Mouse (Mus musculus) heart, embryonic 14.5 days (tissue): ENCODE measurements around the gene Reg3d. TPM values are rescaled to one million over a fixed set of nuclear protein-coding genes. Genes with fewer than 3 reads are reported as not detected.
"Not testable (repeated sequence)": the region's sequence is repeated elsewhere in the genome, so short reads cannot be mapped to it uniquely, and the experiment has no call there.

Source experiments
- ATAC-seq: fragments of 200-750 bp; cut with Nextera tagmentation; 2 replicates; pipeline ENCODE4 v1.8.0; 2017; ENCODE audit warnings: low read depth, moderate TSS enrichment; ENCODE audit not compliant: insufficient number of reproducible peaks, insufficient read depth, low FRiP score
- H3K27ac ChIP-seq, 2 experiments: fragments of 200-500 bp in 1 of 2; fragments of 300-500 bp in 1 of 2; sonication (generic) in 1 of 2; replicated peaks in 1 of 2; 2 replicates each; pipeline ENCODE4 v1.5.1; 2012 to 2014; ENCODE audit warnings: low read depth in 2 of 2, low read length in 2 of 2, control low read depth in 1 of 2, mild to moderate bottlenecking in 1 of 2, mixed read lengths in 1 of 2; ENCODE audit not compliant: control insufficient read depth in 1 of 2, insufficient read depth in 1 of 2
- H3K27me3 ChIP-seq: fragments of 300-500 bp; sonication (generic); 2 replicates; pipeline ENCODE4 v1.6.1; 2014; ENCODE audit warnings: mild to moderate bottlenecking, low read length, control low read depth; ENCODE audit not compliant: control insufficient read depth, insufficient read depth
- H3K36me3 ChIP-seq: fragments of 300-500 bp; sonication (generic); 2 replicates; pipeline ENCODE4 v1.6.1; 2014; ENCODE audit warnings: mild to moderate bottlenecking, control low read depth, low read length, mixed read lengths; ENCODE audit not compliant: control insufficient read depth, insufficient read depth
- H3K4me1 ChIP-seq, 2 experiments: fragments of 200-500 bp in 1 of 2; fragments of 300-500 bp in 1 of 2; sonication (generic) in 1 of 2; 2 replicates each; pipeline ENCODE4 v1.6.1; 2012 to 2014; ENCODE audit warnings: low read length in 2 of 2, control low read depth in 1 of 2, mixed read lengths in 1 of 2; ENCODE audit not compliant: control insufficient read depth in 2 of 2, insufficient read depth in 2 of 2
- H3K4me2 ChIP-seq: fragments of 300-500 bp; sonication (generic); 2 replicates; pipeline ENCODE4 v1.6.1; 2014; ENCODE audit warnings: mild to moderate bottlenecking, low read length
- H3K4me3 ChIP-seq, 2 experiments: fragments of 200-500 bp in 1 of 2; fragments of 300-500 bp in 1 of 2; sonication (generic) in 1 of 2; 2 replicates each; pipeline ENCODE4 v1.5.1; 2012 to 2014; ENCODE audit warnings: low read length in 2 of 2, mild to moderate bottlenecking in 2 of 2, control low read depth in 1 of 2, low read depth in 1 of 2, moderate library complexity in 1 of 2; ENCODE audit not compliant: control insufficient read depth in 1 of 2, insufficient read depth in 1 of 2
- H3K9ac ChIP-seq: fragments of 300-500 bp; sonication (generic); 2 replicates; pipeline ENCODE4 v1.6.1; 2014; ENCODE audit warnings: mild to moderate bottlenecking, low read length
- H3K9me3 ChIP-seq: fragments of 300-500 bp; sonication (generic); 2 replicates; pipeline ENCODE4 v1.6.1; 2016; ENCODE audit warnings: low read length, control low read depth; ENCODE audit not compliant: control insufficient read depth
- WGBS: fragments of 180-500 bp; shearing (Covaris S2); extraction: QIAGEN DNeasy Blood & Tissue Kit; methylation state at CpG from one replicate; pipeline ENCODE4 v1.1.7; 2014; 5-methylcytosine and 5-hydroxymethylcytosine counted together
- polyA plus RNA-seq: library from polyadenylated mRNA; unstranded; fragments of >200 nt; fragmentation: Nextera tagmentation; extraction: Ambion mirVana; gene quantifications from 2 replicates; pipeline ENCODE4 v1.2.1, GENCODE M21; 2014

The Reg3d gene
- not detected in 2 replicates for polyA plus RNA-seq

GRCm38 (mm10) chr6:78378765-78379164, at the start of gene Reg3d:
TSS of gene Reg3d (minus strand) at chr6:78378865.
- whole genome bisulfite sequencing: 61% methylated on average over 2 of the region's 2 CpGs

GRCm38 (mm10) chr6:78425497-78425896, 46.8 kb upstream of the Reg3d start:
- H3K9me3 ChIP-seq: no peaks in the 10 kb centered on the region
- H3K4me3 ChIP-seq: no peak overlapping the region
- no peak overlapping the region for H3K4me2 ChIP-seq
- ATAC-seq: no peak
- no peaks in the 10 kb centered on the region for H3K36me3 ChIP-seq
- H3K4me1 ChIP-seq: no peaks in the 10 kb centered on the region
- H3K9ac ChIP-seq: no peak overlapping the region
- no peak overlapping the region for H3K27ac ChIP-seq
- no peaks in the 10 kb centered on the region for H3K27me3 ChIP-seq
- 58% methylated on average over 3 of the region's 3 CpGs for WGBS

More at GRCm38 (mm10) chr6:78378765-78379164, at the start of gene Reg3d:
- H3K9me3 ChIP-seq: no peaks in the 10 kb centered on the region
- H3K9ac ChIP-seq: no peak within 1 kb of the TSS
- H3K27ac ChIP-seq: no peak within 1 kb of the TSS
- ATAC-seq: no peak
- no peaks in the 10 kb centered on the region for H3K27me3 ChIP-seq
- H3K4me1 ChIP-seq: no peaks in the 10 kb centered on the region
- H3K4me3 ChIP-seq: no peak within 1 kb of the TSS
- H3K4me2 ChIP-seq: no peak within 1 kb of the TSS
- no peaks in the 10 kb centered on the region for H3K36me3 ChIP-seq

- H3K4me3 ChIP-seq, H3K27ac ChIP-seq, ATAC-seq, H3K36me3 ChIP-seq, H3K27me3 ChIP-seq, H3K9me3 ChIP-seq, H3K9ac ChIP-seq, H3K4me1 ChIP-seq, H3K4me2 ChIP-seq: not testable (repeated sequence)
These were observed 43.7 kb upstream of the Reg3d start, which contains the start of gene Reg1 for GRCm38 (mm10) chr6:78422411-78422810. TSS of gene Reg1 (plus strand) at chr6:78422711.

GRCm38 (mm10) chr6:78395323-78395722, 16.7 kb upstream of the Reg3d start, which contains the start of gene Reg2:
TSS of gene Reg2 (plus strand) at chr6:78395623.
- H3K36me3 ChIP-seq, ATAC-seq, H3K27ac ChIP-seq, H3K4me2 ChIP-seq, H3K4me1 ChIP-seq, H3K9me3 ChIP-seq, H3K9ac ChIP-seq, H3K4me3 ChIP-seq, H3K27me3 ChIP-seq: not testable (repeated sequence)
- 94% methylated on average over 3 of the region's 17 CpGs for WGBS

GRCm38 (mm10) chr6:78385609-78386008, 6.9 kb upstream of the Reg3d start:
- H3K4me1 ChIP-seq: no peaks in the 10 kb centered on the region
- H3K9ac ChIP-seq: no peak overlapping the region
- H3K27ac ChIP-seq: no peak overlapping the region
- WGBS: 78% methylated on average over 3 of the region's 3 CpGs
- H3K4me2 ChIP-seq: no peak overlapping the region
- no peaks in the 10 kb centered on the region for H3K9me3 ChIP-seq
- H3K4me3 ChIP-seq: no peak overlapping the region
- ATAC-seq: no peak
- H3K36me3 ChIP-seq: no peaks in the 10 kb centered on the region
- no peaks in the 10 kb centered on the region for H3K27me3 ChIP-seq

- H3K9ac ChIP-seq: no peak within 1 kb of the TSS
- no peak within 1 kb of the TSS for H3K27ac ChIP-seq
- no peaks in the 10 kb centered on the region for H3K9me3 ChIP-seq
- ATAC-seq: no peak
- no peaks in the 10 kb centered on the region for H3K4me1 ChIP-seq
- no peaks in the 10 kb centered on the region for H3K36me3 ChIP-seq
- no peak within 1 kb of the TSS for H3K4me3 ChIP-seq
- no peak within 1 kb of the TSS for H3K4me2 ChIP-seq
- no peaks in the 10 kb centered on the region for H3K27me3 ChIP-seq
These were observed 1.7 kb upstream of the Reg3d start, which contains the start of gene Reg3a for GRCm38 (mm10) chr6:78380409-78380808. TSS of gene Reg3a (plus strand) at chr6:78380709.

- no peak within 1 kb of the TSS for H3K9ac ChIP-seq
- ATAC-seq: no peak
- H3K4me3 ChIP-seq: no peak within 1 kb of the TSS
- 79% methylated on average over 2 of the region's 2 CpGs for WGBS
- H3K36me3 ChIP-seq: no peaks in the 10 kb centered on the region
- no peak within 1 kb of the TSS for H3K27ac ChIP-seq
- no peaks in the 10 kb centered on the region for H3K27me3 ChIP-seq
- H3K4me1 ChIP-seq: no peaks in the 10 kb centered on the region
- no peaks in the 10 kb centered on the region for H3K9me3 ChIP-seq
- no peak within 1 kb of the TSS for H3K4me2 ChIP-seq
These were observed 8.3 kb downstream of the Reg3d start, which contains the start of gene Reg3b for GRCm38 (mm10) chr6:78370357-78370756. TSS of gene Reg3b (plus strand) at chr6:78370657.

- H3K9ac ChIP-seq: no peak overlapping the region
- H3K36me3 ChIP-seq: no peaks in the 10 kb centered on the region
- H3K4me2 ChIP-seq: no peak overlapping the region
- ATAC-seq: no peak
- H3K4me3 ChIP-seq: no peak overlapping the region
- no peaks in the 10 kb centered on the region for H3K27me3 ChIP-seq
- H3K9me3 ChIP-seq: no peaks in the 10 kb centered on the region
- WGBS: 40% methylated on average over 2 of the region's 2 CpGs
- no peak overlapping the region for H3K27ac ChIP-seq
- H3K4me1 ChIP-seq: no peaks in the 10 kb centered on the region
These were observed 16.6 kb downstream of the Reg3d start for GRCm38 (mm10) chr6:78361971-78362563.
